Mouse (Mus musculus) activated CD4-positive, CD25-positive, alpha-beta regulatory T cell, adult 4 months (primary cell): ENCODE measurements around the gene Fzr1. TPM values are rescaled to one million over a fixed set of nuclear protein-coding genes. Genes with fewer than 3 reads are reported as not detected.

Source experiments
- ATAC-seq: one replicate; pipeline ENCODE4 v1.8.0; 2017
- polyA plus RNA-seq, 2 experiments: library from polyadenylated mRNA; unstranded; fragments of 100-300 nt; shearing (Covaris generic); gene quantifications; one replicate each; pipeline ENCODE4 v1.2.1; 2017

Gene Fzr1
- polyA plus RNA-seq, 2 experiments from 2014 or later, result 19.3 to 20.1 TPM

DNA sequence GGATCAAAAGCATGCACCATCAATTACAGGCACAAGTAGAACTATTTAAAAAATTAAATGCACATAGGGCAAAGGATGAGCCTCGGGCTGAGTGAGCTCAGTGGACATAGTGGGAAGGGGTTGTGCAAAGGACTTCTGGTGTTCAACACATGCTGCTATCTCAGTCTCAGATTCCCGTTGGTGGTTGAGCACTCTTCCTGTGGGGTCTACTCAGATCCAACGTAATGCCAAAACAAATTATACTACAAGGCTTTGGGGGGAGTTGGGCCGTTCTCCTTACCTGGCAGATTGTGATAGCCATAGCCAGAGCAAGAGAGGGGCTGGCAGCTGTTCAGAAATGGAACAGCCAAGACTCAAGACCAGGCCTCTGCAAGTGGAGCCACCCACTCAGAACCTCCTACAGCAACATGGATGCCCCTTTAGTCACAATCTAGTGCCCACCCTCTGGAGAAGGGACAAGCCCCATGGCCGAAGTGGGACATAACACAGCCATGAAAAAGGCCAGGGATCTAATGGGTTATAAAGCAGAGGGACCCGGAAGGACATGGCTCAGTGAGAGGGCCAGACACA is 1.6 kb upstream of the Fzr1 start:
- no peak for ATAC-seq

DNA sequence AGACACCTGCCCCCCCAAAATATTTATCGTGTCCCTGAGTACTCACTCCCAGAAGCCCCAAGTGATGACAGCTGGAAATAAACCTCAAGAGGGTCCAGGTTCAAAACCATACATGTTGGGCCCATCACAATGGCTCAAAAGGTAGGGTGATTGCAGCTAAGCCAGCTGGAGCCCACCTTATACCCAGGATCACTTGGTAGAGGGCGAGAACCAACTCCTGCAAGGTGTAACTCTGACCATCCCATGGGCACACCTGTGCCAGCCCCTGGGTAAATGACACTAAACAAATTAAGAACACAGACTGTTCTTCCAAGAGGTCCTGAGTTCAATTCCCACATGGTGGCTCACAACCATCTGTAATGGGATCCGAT is 852 bp upstream of the Fzr1 start:
- ATAC-seq, result no peak

DNA sequence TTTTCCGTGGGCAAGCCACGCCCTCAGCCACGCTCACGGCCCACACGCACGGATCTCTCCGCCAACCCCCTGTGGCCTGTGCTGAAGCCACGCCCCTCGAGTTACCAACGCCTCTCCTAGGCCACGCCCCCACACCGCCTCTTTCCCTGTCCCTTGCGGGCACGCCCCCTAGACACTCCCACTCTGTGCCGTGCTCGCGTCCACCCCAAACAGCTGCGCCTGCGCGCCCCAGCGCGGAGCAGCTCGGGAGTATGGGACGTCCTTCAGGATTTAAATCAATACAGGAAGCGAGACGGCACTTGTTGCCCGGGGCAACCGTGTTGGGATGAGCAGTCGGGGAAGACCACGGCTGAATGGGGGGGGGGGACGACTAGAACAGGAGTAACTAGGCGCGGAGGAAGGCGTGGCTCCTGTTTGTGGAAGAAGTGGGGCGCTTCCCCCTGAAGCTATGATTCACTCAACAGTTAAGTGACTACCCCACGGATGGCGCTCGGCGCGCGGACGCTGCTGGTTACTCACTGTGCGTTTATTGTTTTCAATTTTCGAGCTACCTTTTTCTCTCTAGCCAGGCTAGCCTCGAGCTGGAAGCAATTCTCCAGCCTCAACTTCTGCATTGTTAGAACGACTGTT is 352 bp upstream of the Fzr1 start:
- peak; percentile 91 for ATAC-seq

DNA sequence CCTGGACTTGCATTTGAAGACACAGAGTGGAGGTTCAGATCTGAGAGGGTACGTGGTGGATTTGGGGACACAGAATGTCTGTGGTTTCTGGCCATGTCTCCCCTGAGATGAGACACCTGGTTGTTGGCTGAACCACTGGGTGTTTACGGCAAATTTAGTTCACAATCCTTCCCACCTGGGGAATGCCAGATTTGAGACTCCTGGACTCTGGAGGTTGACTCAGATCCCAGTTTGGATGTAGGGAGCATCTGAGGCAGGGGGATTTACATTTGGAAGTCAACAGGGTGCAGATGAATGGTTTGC is 1.0 kb downstream of the Fzr1 start:
- ATAC-seq, result no peak

DNA sequence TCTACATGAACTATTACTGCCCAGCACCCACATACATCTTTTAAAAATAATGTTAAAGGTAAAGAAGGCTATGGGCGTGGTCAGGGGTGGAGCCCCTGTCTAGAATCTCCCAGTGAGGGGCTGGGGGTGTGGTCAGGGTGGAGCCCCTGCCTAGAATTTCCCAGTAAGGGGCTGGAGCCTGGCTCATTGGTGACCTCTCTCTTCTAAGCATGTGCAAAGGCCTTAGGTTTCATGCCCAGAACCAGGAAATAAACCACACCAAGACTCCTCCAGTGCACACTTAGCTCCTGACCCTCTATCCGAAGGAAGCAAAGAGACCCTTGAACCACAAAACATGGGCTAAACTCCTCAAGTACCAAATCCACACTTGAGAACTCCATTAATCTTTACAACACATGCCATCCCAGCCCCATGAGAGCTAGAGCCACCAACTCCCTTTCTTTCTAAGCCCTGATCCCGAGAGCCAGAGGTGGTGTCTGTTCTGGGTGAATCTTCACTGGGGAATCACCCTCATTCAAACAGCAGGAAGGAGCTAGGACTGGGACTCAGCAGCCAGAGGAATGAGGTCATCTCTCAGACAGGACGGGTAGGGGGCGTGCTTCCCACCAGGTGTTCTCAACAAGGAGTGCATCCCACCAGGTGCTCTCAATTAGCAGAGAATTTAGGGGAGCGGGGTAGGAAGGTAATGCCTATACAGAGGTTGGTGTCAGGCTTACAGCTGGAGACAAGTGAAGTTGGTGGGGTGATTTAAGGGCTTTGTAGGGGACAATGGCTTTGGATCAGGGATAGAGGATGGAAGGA is 1.6 kb downstream of the Fzr1 start:
- ATAC-seq, result no peak

DNA sequence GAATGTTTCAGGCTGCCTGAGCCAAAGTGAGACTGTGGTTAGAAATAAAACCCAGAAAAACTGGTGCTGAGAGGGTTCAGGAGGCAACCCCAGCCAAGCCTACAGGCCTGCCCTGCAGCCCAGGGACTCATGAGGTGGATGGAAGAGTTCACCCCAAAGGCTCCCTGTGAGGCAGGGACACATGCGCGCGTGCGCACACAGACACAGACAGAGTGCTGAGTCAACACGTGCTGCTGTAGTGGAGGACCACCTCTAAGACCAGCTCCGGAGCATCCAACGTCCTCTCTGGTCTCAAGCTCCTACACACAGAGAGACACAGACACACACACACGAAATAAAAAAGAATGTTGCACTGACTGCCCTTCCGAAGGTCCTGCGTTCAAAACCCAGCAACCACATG is 3.0 kb downstream of the Fzr1 start:
- ATAC-seq, result no peak

DNA sequence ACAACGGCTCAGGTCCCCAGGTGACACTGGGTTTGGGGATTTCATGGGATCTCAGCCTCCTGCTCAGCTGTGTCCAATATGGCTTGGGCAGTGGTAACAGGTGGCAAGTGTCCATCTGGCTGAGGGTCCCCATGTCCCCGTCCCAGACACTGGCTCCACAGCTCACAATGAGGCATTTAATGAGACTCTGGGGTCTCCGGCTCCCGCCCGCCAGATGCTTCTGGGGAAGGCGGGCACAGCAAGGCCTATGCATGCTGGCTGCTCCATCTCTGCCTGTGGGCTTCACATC is 11.2 kb downstream of the Fzr1 start:
- ATAC-seq, result no peak

DNA sequence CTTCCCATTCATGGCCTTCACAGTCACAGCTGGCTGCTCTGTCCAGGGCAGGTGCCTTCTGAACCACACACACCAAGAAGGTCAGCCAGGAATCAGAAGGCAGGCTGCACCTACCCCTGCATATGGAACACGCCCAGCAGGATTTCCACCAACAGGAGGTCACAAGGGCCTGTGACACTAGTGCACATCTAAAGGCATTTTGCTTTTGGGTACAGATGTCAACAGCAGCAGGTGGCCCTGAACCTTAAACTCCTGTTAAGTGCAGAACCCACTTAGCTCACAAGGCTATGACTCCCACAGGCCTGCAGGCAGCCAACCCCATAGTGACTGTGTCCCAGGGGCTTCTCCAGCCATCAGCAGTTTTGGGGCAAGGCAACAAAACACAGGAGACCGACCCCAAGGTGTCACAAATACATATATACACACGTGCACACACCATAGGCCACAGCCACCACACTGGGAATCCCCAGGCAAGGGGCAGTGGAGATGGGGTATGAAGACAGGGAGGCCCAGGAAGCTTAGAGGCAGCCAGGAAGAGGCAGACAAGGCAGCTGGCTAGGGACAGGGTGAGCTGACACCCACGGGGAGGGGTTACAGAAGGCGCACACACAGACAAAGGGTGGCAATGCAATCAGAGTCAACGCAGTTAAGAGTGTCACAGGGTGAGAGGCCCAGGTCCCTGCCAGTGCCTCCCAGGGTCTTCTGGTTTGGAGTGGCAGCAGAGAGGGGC is 11.7 kb downstream of the Fzr1 start:
- ATAC-seq, result no peak

DNA sequence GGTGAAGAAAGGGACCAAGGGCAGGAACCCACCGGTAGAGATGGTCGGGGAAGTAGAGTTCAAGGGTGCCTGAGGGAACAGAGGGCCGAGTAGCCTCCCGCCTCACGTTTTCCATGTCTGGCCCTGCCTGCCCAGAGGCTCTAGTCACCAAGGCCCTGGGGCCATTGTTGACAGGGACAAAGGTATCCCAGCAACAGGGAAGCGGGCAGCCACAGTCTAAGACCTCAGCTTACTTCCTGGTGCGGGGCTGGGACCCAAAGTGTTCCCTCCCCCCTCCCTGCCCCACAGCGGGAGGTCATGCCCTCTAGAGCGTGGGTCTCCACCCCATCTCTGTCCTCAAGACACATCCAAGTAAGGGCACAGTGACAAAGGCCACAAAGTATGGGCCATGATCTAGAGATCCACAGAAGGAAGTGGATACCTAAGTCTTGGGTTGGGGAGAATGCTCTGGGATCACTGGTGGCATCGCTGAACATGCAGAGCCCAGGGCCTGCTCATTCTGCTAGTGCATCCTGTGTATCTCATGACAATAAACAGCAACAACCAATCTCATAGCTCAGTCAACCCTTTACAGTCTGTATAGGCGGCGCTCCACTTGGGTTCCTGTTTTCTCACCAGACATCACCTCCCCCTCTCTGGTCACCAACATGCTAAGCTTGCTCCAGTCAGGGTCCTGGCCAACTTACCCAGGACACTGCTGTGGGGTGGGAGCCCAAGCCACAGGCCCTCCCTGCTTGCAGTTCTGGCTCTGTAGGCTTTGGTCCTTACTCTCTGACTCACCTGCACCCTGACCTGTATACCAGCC is 12.4 kb downstream of the Fzr1 start, which contains the start of gene 4930404N11Rik:
Gene 4930404N11Rik, minus strand, starts transcription at position 145 of the 805 bp plus-strand sequence.
- ATAC-seq, result no peak

DNA sequence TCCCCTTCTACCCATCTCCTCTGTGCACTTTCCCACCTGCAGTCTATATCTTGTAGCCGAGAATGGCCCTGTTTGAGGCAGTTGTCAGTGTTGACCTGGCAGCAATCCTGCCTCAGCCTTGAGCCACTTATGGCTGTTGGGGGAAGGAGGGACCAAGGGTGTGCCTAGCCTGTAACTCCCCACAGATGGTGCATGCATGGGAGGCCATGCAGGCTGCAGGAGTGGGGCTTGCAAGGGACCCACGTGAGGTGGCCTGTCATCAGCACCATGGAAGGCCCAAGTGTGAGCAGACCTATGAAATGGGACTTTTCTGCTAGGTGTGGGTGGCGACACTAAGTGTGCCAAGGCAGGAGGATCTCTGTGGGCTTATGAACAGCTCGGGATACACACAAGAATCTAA is 13.2 kb downstream of the Fzr1 start:
- no peak for ATAC-seq

DNA sequence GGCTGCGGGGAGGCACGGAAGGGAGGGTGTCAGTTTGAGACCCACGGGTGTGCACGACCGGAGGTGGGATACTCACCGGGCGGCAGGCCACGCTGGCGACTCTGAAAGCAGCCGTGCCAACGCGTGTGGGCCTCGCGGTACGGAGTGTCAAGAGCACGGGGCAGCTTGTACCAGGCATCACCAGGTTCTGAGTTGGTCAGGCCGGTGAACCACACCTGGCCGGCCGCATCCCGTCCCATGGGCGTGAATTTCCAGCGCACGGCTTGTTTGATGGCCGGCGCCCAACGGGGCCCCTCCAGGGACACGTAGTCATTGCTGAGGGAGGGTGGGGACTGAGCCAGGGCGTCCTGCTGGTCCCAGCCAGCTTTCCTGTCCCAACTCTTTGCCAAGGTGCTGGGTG is 13.7 kb downstream of the Fzr1 start:
- no peak for ATAC-seq

DNA sequence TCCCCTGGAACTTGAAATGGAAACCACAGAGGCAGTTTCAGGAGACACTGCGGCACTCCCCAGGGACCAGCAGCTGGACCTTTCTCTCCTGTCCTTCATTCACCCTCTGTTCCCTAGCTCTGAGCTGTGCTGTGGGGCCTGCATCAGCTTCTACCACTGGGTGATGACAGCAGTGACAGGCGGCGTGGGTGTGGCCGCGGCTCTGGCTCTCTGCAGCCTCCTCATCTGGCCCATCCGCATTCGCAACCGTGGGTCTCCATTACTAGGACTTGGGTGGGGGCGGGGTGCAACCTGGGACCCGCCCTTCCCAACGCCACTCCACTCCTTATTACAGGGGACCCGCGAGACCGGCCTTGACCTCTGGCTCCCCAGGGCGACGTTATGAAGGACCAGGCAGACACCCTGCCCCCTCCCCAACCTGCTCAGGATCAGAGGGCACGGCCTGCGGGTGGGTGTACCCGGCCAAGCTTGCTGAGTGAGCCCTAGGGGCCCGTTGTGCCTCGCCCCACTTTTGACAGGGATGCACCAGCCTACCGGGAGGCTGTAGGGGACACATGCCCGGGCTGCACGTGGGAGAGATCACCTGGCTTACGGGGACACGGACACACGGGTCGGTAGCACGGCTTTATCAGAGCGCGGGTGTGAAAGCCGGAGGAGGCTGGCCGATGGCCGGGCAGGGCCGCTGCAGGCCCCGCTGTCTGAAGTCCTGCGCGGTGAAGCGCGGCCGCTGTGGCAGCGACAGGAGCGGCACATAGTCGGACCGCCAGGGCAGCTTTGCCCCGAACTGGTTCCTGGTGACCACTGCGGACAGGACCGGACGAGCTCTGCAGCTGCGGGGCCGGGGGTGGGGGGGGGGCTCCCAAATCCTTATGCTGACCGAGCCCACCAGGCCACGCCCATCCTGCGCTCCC is 14.6 kb downstream of the Fzr1 start:
- ATAC-seq, result no peak

DNA sequence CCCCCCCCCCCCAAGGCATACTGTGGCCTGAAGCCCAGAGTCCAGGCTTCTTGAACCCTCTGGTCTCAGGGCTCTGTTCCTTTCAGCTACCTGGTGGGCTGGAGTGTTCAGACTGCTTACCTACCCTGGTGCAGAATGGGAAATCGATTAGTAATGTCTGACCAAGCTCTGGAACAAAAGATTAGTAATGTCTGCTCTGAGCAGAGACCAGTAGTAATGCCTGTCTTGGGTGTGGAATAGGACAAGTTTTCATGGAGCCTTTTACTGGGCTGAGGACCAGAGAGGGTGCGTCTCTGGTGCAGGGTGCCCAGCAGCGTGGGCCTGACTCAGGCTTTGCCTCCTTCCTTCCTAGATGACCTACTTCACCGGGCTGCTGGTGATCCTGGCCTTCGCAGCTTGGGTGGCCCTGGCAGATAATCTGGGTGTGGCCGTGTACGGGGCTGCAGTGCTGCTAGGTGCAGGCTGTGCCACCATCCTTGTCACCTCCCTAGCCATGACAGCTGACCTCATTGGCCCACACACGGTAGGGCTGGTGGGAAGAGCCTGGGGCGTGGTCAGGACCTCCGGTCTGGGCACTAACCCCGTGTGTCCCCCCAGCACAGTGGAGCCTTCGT is 15.9 kb downstream of the Fzr1 start:
- ATAC-seq, result no peak

DNA sequence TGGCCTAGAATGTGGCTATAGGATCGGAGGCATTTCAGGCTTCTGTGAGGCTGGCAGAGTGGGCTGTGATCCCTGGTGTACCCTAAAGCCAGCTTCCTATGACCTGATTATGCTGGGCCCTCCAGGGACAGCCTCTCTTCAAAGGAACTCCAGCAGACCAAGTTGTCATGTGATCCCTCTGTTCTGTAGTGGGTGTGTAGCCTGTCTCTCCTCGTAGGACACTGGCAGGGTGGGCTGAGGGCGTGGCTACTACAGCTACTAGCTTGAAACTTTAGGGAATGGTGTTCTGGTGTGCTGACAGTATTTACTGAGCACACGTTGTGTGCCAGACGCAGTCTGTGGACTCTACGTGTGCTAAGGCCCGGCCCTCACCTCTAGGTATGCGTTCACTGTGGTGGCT is 17.6 kb downstream of the Fzr1 start:
- ATAC-seq, result no peak

DNA sequence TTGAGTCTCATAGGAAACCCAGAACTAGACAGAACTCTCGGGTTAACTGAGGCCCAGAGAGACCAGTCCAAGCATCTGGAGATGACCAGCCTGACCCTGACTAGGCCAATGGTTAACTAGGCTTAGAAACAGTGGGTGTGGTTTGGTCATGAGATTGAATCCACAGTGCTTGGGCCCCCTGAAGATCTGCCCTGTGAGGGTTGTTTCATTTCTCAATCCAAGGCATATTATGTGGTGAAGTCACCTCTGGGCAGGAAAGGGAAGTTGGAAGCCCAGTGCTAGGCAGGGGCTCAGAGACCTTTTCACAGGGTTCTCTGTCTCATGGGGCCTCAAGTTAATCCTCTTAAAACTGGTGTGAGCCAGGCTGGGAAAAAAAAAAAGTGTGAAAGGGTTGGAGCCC is 19.5 kb downstream of the Fzr1 start:
- no peak for ATAC-seq

DNA sequence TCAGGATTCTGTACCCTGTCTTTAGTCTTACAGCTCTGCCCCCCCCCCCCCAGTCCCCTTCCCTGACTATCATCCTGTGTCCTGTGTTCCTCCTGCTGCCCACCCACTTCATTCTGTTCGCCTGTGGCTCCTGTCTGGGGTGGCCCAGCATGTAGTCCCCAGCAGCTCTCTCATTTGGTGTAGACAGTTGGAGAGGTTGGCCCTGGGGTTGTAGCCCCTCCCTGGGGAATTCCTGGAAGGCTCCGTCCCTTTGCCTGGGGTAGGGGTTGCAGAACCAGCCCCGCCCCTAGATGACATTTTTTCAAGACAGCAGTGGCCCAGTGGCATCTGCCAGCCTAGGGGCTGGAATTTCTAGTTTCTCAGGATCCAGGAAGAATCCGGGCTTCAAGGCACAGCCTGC is 20.1 kb downstream of the Fzr1 start:
- ATAC-seq, result no peak

DNA sequence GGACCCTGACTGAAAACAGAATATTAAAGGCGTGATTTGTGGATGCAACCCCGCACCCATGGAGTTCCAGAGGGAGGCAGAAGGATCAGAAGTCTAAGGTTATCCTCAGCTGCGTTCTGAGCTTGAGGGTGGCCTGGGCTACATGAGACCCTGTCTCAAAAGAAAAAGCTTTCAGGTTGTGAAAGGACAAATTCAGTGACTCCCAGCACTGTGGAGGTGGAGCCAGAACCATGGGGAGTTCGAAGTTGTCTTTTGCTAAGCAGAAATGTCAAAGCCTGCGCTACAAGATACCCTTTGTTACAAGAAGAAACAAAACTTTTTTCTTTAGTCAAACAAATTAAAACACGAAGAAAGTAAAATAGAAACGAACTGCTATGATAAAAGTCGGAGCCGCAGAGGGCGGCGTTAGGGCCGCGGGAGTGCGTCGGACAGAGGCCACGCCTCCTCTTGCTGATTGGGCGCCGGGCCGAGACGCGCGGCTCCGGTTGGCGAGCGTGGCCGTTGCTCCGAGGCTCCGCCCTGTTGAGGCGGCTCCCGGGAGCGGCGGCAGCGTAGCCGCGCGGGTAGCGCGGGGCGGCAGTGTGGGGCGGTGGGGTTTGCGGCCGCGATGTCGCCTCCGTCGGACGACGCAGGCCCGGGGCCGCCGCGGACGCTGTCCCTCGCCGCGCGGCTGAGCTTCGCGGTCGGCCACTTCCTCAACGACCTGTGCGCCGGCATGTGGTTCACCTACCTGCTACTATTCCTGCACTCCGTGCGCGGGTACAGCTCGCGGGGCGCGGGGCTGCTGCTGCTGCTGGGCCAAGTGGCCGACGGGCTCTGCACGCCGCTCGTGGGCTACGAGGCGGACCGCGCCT is 21.1 kb downstream of the Fzr1 start, which contains the start of gene Mfsd12:
Gene Mfsd12, plus strand, starts transcription at position 501 of the 854 bp plus-strand sequence.
- peak; percentile 91 for ATAC-seq

DNA sequence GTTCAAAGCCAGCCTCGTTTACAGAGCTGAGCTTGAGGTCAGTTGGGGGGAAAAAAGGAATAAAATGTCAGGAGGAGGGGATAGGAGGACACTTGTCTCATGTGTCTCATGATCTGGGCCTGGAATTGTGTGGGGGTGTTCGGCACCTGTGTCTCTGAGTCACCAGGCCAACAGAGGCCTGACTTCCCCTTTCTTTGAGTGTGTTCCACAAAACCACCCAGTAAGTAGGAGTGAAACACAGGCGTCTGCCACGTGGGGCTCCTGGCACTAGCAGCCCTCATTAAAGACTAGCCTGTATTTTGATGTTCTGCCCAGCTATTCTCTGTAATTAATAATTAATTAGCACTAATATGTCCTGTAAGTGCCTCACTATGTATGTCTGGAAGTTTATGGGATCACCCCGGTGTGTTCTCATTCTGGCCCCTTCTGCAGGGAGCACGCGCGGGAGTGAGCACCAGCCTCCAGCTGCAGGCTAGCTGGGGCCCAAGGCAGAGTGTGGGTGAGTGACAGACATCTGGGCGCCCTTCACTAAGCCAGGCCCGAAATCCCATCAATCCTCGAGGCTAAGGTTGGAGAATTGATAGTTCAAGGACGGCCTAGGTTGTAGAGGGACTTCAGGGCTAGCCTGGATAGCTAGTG is 21.8 kb downstream of the Fzr1 start:
- no peak for ATAC-seq

DNA sequence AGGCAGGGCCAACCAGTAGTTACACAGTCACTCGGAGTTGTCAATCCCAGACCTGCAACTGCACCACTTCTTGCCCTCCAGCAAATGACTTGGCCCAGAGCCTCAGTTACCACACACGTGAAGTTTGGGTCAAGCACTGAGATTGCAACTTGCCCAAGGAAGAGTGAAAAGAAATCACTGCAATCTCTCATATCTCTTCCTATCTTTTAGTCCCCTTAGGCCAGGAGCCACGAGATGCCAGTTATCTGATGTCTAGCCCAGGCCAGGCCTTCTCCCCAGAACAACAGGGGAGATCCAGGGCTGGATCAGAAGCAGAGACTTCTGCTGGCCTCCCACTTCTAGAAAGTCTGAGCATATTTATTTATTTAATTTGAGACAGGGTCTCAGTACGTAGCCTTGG is 22.8 kb downstream of the Fzr1 start:
- ATAC-seq, result no peak
